Mouse (Mus musculus) bone marrow, adult 2 months (tissue): ENCODE measurements around the gene Ap2b1.

ENCODE experiments used
- CTCF ChIP-seq: fragments of 200-500 bp; IDR thresholded peaks from 2 replicates; pipeline ENCODE4 v1.5.1; 2011; ENCODE audit warnings: low read length, control low read depth; ENCODE audit not compliant: control insufficient read depth, insufficient read depth
- POLR2A ChIP-seq: fragments of 200-500 bp; IDR thresholded peaks from 2 replicates; pipeline ENCODE4 v1.6.1; 2011; ENCODE audit warnings: low read depth, mild to moderate bottlenecking, control low read depth, low read length, borderline replicate concordance; ENCODE audit not compliant: control insufficient read depth

GRCm38 (mm10) chr11:83306700-83307253 lies 8.0 kb downstream of the Ap2b1 start:
- TF ChIP-seq CTCF (no peak), POLR2A (no peak)
